Mouse (Mus musculus) bone marrow, adult 2 months (tissue): ENCODE data around the gene Hectd2. TPM values are rescaled to one million over a fixed set of nuclear protein-coding genes. Genes with fewer than 3 reads are reported as not detected.

Experiments
- H3K27ac ChIP-seq: fragments of 200-500 bp; 2 replicates; pipeline ENCODE4 v1.5.1; 2012; ENCODE audit warnings: low read depth, mild to moderate bottlenecking, control low read depth, inconsistent platforms, low read length; ENCODE audit not compliant: control insufficient read depth, poor library complexity, insufficient read depth
- H3K4me1 ChIP-seq: fragments of 200-500 bp; 2 replicates; pipeline ENCODE4 v1.6.1; 2011; ENCODE audit warnings: low read length; ENCODE audit not compliant: control insufficient read depth, insufficient read depth
- H3K4me3 ChIP-seq: fragments of 200-500 bp; replicated peaks from 2 replicates; pipeline ENCODE3; 2011; ENCODE audit warnings: mild to moderate bottlenecking, low read depth, low read length, control low read depth; ENCODE audit not compliant: control insufficient read depth
- CTCF ChIP-seq: fragments of 200-500 bp; IDR thresholded peaks from 2 replicates; pipeline ENCODE4 v1.5.1; 2011; ENCODE audit warnings: low read length, control low read depth; ENCODE audit not compliant: control insufficient read depth, insufficient read depth
- POLR2A ChIP-seq: fragments of 200-500 bp; IDR thresholded peaks from 2 replicates; pipeline ENCODE4 v1.6.1; 2011; ENCODE audit warnings: low read depth, mild to moderate bottlenecking, control low read depth, low read length, borderline replicate concordance; ENCODE audit not compliant: control insufficient read depth
- WGBS: fragments of 180-500 bp; shearing (Covaris S2); methylation state at CpG from one replicate; pipeline ENCODE4 v1.1.7; 2018; 5-methylcytosine and 5-hydroxymethylcytosine counted together
- polyA plus RNA-seq: library from polyadenylated mRNA; stranded (reverse); fragments of >200 nt; gene quantifications from 2 replicates; pipeline ENCODE4 v1.2.4, GENCODE M21; 2011; ENCODE audit warnings: low replicate concordance; ENCODE audit not compliant: missing spikeins, insufficient read depth, insufficient read length

The Hectd2 gene
- polyA plus RNA-seq, 1 experiment, result 0.87 TPM

GRCm38 (mm10) chr19:36666471-36666870, 112.0 kb downstream of the Hectd2 start:
- no peaks in the 10 kb centered on the region for H3K4me1 ChIP-seq
- no peak overlapping the region for H3K4me3 ChIP-seq
- 82% methylated on average over 5 of the region's 5 CpGs for WGBS
- no peak overlapping the region for H3K27ac ChIP-seq
- TF ChIP-seq CTCF, result no peak
- TF ChIP-seq POLR2A, result no peak

- H3K4me1 ChIP-seq, result no peaks in the 10 kb centered on the region
- no peak overlapping the region for H3K4me3 ChIP-seq
- no peak overlapping the region for H3K27ac ChIP-seq
- TF ChIP-seq POLR2A (no peak), CTCF (no peak)
- WGBS, result 77% methylated on average over 6 of the region's 6 CpGs
Observed at GRCm38 (mm10) chr19:36667368-36667767, 112.9 kb downstream of the Hectd2 start.

- Histone ChIP-seq H3K4me1 (no peaks in the 10 kb centered on the region), H3K27ac (no peak overlapping the region), H3K4me3 (no peak overlapping the region)
- WGBS, result 87% methylated on average over 1 of the region's 1 CpGs
- TF ChIP-seq CTCF (no peak), POLR2A (no peak)
Observed at GRCm38 (mm10) chr19:36668098-36668497, 113.7 kb downstream of the Hectd2 start.

GRCm38 (mm10) chr19:36668881-36669639, 114.6 kb downstream of the Hectd2 start:
- WGBS, result 82% methylated on average over 2 of the region's 2 CpGs
- Histone ChIP-seq H3K4me3 (no peak overlapping the region), H3K4me1 (no peaks in the 10 kb centered on the region), H3K27ac (no peak overlapping the region)
- no peak for TF ChIP-seq POLR2A
- TF ChIP-seq CTCF, result no peak

GRCm38 (mm10) chr19:36669720-36670451, 115.4 kb downstream of the Hectd2 start:
- H3K4me3 ChIP-seq, result no peak overlapping the region
- TF ChIP-seq CTCF (no peak), POLR2A (no peak)
- H3K4me1 ChIP-seq, result no peaks in the 10 kb centered on the region
- WGBS, result 72% methylated on average over 5 of the region's 5 CpGs
- H3K27ac ChIP-seq, result no peak overlapping the region

Other genes with a start within 250 kb of the Hectd2 start
- 14.7 and 17.8 TPM in 2 replicates for gene Pcgf5, start 206.3 kb upstream of the Hectd2 start, polyA plus RNA-seq
- gene Ppp1r3c, start 182.0 kb downstream of the Hectd2 start, polyA plus RNA-seq, result 0.70 and 2.0 TPM in 2 replicates